Mouse (Mus musculus) hindbrain, embryonic 15.5 days (tissue): Measurements from ENCODE around the gene Rora. TPM values are rescaled to one million over a fixed set of nuclear protein-coding genes. Genes with fewer than 3 reads are reported as not detected.

Experiments
- ATAC-seq: fragments of 200-750 bp; cut with Nextera tagmentation; 2 replicates; pipeline ENCODE4 v1.8.0; 2017; ENCODE audit warnings: low read depth, moderate number of reproducible peaks, moderate TSS enrichment; ENCODE audit not compliant: low FRiP score
- H3K27ac ChIP-seq: fragments of 300-500 bp; sonication (generic); replicated peaks from 2 replicates; pipeline ENCODE4 v1.5.1; 2015; ENCODE audit warnings: mild to moderate bottlenecking, inconsistent platforms
- H3K27me3 ChIP-seq: fragments of 300-500 bp; sonication (generic); 2 replicates; pipeline ENCODE4 v1.6.1; 2015; ENCODE audit warnings: control low read depth, inconsistent platforms
- H3K36me3 ChIP-seq: fragments of 300-500 bp; sonication (generic); 2 replicates; pipeline ENCODE4 v1.6.1; 2015; ENCODE audit warnings: control low read depth, inconsistent platforms
- H3K4me1 ChIP-seq: fragments of 300-500 bp; sonication (generic); replicated peaks from 2 replicates; pipeline ENCODE4 v1.6.1; 2015; ENCODE audit warnings: control low read depth, inconsistent platforms
- H3K4me2 ChIP-seq: fragments of 300-500 bp; sonication (generic); 2 replicates; pipeline ENCODE4 v1.6.1; 2015; ENCODE audit warnings: moderate library complexity, mild to moderate bottlenecking, inconsistent platforms
- H3K4me3 ChIP-seq: fragments of 300-500 bp; sonication (generic); 2 replicates; pipeline ENCODE4 v1.5.1; 2015; ENCODE audit warnings: mild to moderate bottlenecking, inconsistent platforms
- H3K9ac ChIP-seq: fragments of 300-500 bp; sonication (generic); 2 replicates; pipeline ENCODE4 v1.6.1; 2015; ENCODE audit warnings: inconsistent platforms
- H3K9me3 ChIP-seq: fragments of 300-500 bp; sonication (generic); 2 replicates; pipeline ENCODE4 v1.6.1; 2016; ENCODE audit warnings: control low read depth, inconsistent platforms
- WGBS: fragments of 180-500 bp; shearing (Covaris S2); methylation state at CpG from one replicate; pipeline ENCODE4 v1.1.7; 2015; 5-methylcytosine and 5-hydroxymethylcytosine counted together
- polyA plus RNA-seq: library from polyadenylated mRNA; unstranded; fragments of >200 nt; fragmentation: Nextera tagmentation; extraction: Ambion mirVana; gene quantifications from 2 replicates; pipeline ENCODE4 v1.2.1, GENCODE M21; 2015

Gene Rora
- polyA plus RNA-seq, 1 experiment from 2014 or later, result 48.5 TPM

- H3K4me3 ChIP-seq, result no peak overlapping the region
- H3K4me2 ChIP-seq, result no peak overlapping the region
- no peaks in the 10 kb centered on the region for H3K4me1 ChIP-seq
- no peak overlapping the region for H3K9ac ChIP-seq
- H3K27me3 ChIP-seq, result no peaks in the 10 kb centered on the region
- no peak overlapping the region for H3K27ac ChIP-seq
- ATAC-seq, result no peak
- no peaks in the 10 kb centered on the region for H3K36me3 ChIP-seq
- H3K9me3 ChIP-seq, result no peaks in the 10 kb centered on the region
- WGBS, result 71% methylated on average over 3 of the region's 3 CpGs
Observed at GRCm38 (mm10) chr9:69006666-69007065, 353.1 kb downstream of the Rora start.

- Histone ChIP-seq H3K27ac (no peak overlapping the region), H3K4me1 (no peaks in the 10 kb centered on the region), H3K9me3 (no peaks in the 10 kb centered on the region), H3K4me2 (no peak overlapping the region), H3K36me3 (no peaks in the 10 kb centered on the region), H3K4me3 (no peak overlapping the region), H3K9ac (no peak overlapping the region), H3K27me3 (no peaks in the 10 kb centered on the region)
- no peak for ATAC-seq
- 74% methylated on average over 2 of the region's 2 CpGs for WGBS
Observed at GRCm38 (mm10) chr9:69008706-69009105, 355.1 kb downstream of the Rora start.

- Histone ChIP-seq H3K4me3 (no peak overlapping the region), H3K4me2 (no peak overlapping the region), H3K27me3 (no peaks in the 10 kb centered on the region), H3K4me1 (no peaks in the 10 kb centered on the region), H3K36me3 (no peaks in the 10 kb centered on the region), H3K9ac (no peak overlapping the region), H3K27ac (no peak overlapping the region), H3K9me3 (no peaks in the 10 kb centered on the region)
- WGBS, result 54% methylated on average over 5 of the region's 5 CpGs
- ATAC-seq, result no peak
Observed at GRCm38 (mm10) chr9:69010886-69011285, 357.3 kb downstream of the Rora start.

- 70% methylated on average over 7 of the region's 7 CpGs for WGBS
- no peak overlapping the region for H3K27ac ChIP-seq
- H3K27me3 ChIP-seq, result no peaks in the 10 kb centered on the region
- no peak overlapping the region for H3K9ac ChIP-seq
- no peak for ATAC-seq
- H3K4me2 ChIP-seq, result no peak overlapping the region
- H3K9me3 ChIP-seq, result no peaks in the 10 kb centered on the region
- no peaks in the 10 kb centered on the region for H3K36me3 ChIP-seq
- no peaks in the 10 kb centered on the region for H3K4me1 ChIP-seq
- H3K4me3 ChIP-seq, result no peak overlapping the region
Observed at GRCm38 (mm10) chr9:69013186-69013715, 359.7 kb downstream of the Rora start.

GRCm38 (mm10) chr9:69014203-69014602, 360.6 kb downstream of the Rora start:
- Histone ChIP-seq H3K36me3 (no peaks in the 10 kb centered on the region), H3K27me3 (no peaks in the 10 kb centered on the region), H3K9me3 (no peaks in the 10 kb centered on the region), H3K4me3 (no peak overlapping the region), H3K27ac (no peak overlapping the region), H3K4me2 (no peak overlapping the region), H3K9ac (no peak overlapping the region), H3K4me1 (no peaks in the 10 kb centered on the region)
- no peak for ATAC-seq
- 84% methylated on average over 2 of the region's 2 CpGs for WGBS

GRCm38 (mm10) chr9:69020381-69020780, 366.8 kb downstream of the Rora start:
- 93% methylated on average over 4 of the region's 4 CpGs for WGBS
- Histone ChIP-seq H3K4me2 (no peak overlapping the region), H3K4me3 (no peak overlapping the region), H3K27ac (no peak overlapping the region), H3K9me3 (no peaks in the 10 kb centered on the region), H3K4me1 (no peaks in the 10 kb centered on the region), H3K9ac (no peak overlapping the region), H3K36me3 (no peaks in the 10 kb centered on the region), H3K27me3 (no peaks in the 10 kb centered on the region)
- no peak for ATAC-seq

- H3K9me3 ChIP-seq, result no peaks in the 10 kb centered on the region
- H3K4me3 ChIP-seq, result no peak overlapping the region
- H3K4me1 ChIP-seq, result no peaks in the 10 kb centered on the region
- no peak overlapping the region for H3K4me2 ChIP-seq
- no peaks in the 10 kb centered on the region for H3K27me3 ChIP-seq
- H3K9ac ChIP-seq, result no peak overlapping the region
- WGBS, result 72% methylated on average over 1 of the region's 1 CpGs
- ATAC-seq, result no peak
- H3K27ac ChIP-seq, result no peak overlapping the region
- no peaks in the 10 kb centered on the region for H3K36me3 ChIP-seq
Observed at GRCm38 (mm10) chr9:69021482-69021881, 367.9 kb downstream of the Rora start.

GRCm38 (mm10) chr9:69023314-69023713, 369.7 kb downstream of the Rora start:
- Histone ChIP-seq H3K27me3 (no peaks in the 10 kb centered on the region), H3K9me3 (no peaks in the 10 kb centered on the region), H3K4me3 (no peak overlapping the region), H3K4me1 (no peaks in the 10 kb centered on the region), H3K9ac (no peak overlapping the region), H3K4me2 (no peak overlapping the region), H3K36me3 (no peaks in the 10 kb centered on the region), H3K27ac (no peak overlapping the region)
- ATAC-seq, result no peak
- WGBS, result 84% methylated on average over 3 of the region's 3 CpGs

GRCm38 (mm10) chr9:69028177-69028576, 374.6 kb downstream of the Rora start:
- Histone ChIP-seq H3K9me3 (no peaks in the 10 kb centered on the region), H3K4me1 (no peaks in the 10 kb centered on the region), H3K9ac (no peak overlapping the region), H3K27ac (no peak overlapping the region), H3K27me3 (no peaks in the 10 kb centered on the region), H3K4me2 (no peak overlapping the region), H3K36me3 (no peaks in the 10 kb centered on the region), H3K4me3 (no peak overlapping the region)
- ATAC-seq, result no peak
- 64% methylated on average over 4 of the region's 4 CpGs for WGBS

- H3K4me2 ChIP-seq, result no peak overlapping the region
- ATAC-seq, result no peak
- H3K27me3 ChIP-seq, result no peaks in the 10 kb centered on the region
- H3K27ac ChIP-seq, result no peak overlapping the region
- H3K4me1 ChIP-seq, result no peaks in the 10 kb centered on the region
- H3K9ac ChIP-seq, result no peak overlapping the region
- H3K4me3 ChIP-seq, result no peak overlapping the region
- WGBS, result 90% methylated on average over 10 of the region's 10 CpGs
- no peaks in the 10 kb centered on the region for H3K9me3 ChIP-seq
- H3K36me3 ChIP-seq, result no peaks in the 10 kb centered on the region
Observed at GRCm38 (mm10) chr9:69034301-69034871, 380.8 kb downstream of the Rora start.

GRCm38 (mm10) chr9:69035456-69035855, 381.9 kb downstream of the Rora start:
- H3K36me3 ChIP-seq, result no peaks in the 10 kb centered on the region
- no peaks in the 10 kb centered on the region for H3K4me1 ChIP-seq
- H3K9me3 ChIP-seq, result no peaks in the 10 kb centered on the region
- no peak for ATAC-seq
- H3K9ac ChIP-seq, result no peak overlapping the region
- H3K4me2 ChIP-seq, result no peak overlapping the region
- WGBS, result 88% methylated on average over 7 of the region's 7 CpGs
- no peak overlapping the region for H3K27ac ChIP-seq
- H3K27me3 ChIP-seq, result no peaks in the 10 kb centered on the region
- no peak overlapping the region for H3K4me3 ChIP-seq

- Histone ChIP-seq H3K27ac (no peak overlapping the region), H3K36me3 (no peaks in the 10 kb centered on the region), H3K9me3 (no peaks in the 10 kb centered on the region), H3K9ac (no peak overlapping the region), H3K27me3 (no peaks in the 10 kb centered on the region), H3K4me3 (no peak overlapping the region), H3K4me2 (no peak overlapping the region), H3K4me1 (no peaks in the 10 kb centered on the region)
- WGBS, result 38% methylated on average over 3 of the region's 3 CpGs
- ATAC-seq, result no peak
Observed at GRCm38 (mm10) chr9:69036296-69036695, 382.7 kb downstream of the Rora start.
